Mouse (Mus musculus) lung, postnatal 25 days (tissue): ENCODE data around the gene Chrna5.
A peak's percentile ranks its signal among the peaks of the same experiment; 100 is the strongest.

Source experiments
- DNase-seq: peaks from one replicate; pipeline ENCODE4 v3.0.0; 2022; ENCODE audit warnings: low spot score

Gene Chrna5

DNA sequence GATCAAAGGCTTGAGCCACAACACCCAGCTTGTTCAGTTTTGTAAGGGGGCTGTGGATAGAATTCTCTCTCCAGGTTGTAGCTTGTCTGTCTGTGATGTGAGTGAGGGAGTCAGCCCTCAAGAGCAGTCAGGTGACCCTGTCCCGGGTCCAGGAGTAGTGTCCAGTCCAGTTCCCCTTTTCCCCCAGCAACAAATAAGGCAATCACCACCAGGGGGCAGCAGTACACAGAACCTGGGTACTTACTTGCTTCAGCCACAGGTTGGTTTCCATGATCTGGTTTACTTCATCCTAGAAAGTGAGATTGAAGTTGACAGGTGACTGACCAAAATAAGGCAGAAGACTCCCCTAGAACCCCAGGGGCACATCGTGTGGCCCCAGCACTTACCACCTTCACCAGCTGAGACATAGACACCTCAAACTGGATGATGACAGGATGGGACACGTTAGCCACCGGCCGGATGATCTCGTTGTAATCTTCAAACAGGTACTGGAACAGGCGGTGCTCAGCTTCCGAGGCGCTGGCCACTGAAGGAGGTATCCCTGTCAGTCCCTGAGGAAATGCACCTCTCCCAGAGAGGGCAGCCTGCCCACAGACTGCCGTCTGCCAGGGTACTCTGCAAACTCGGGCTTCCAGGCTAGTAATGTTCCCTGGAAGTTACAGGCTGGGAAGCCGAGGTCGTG lies 43.4 kb downstream of the Chrna5 start:
- DNase-seq: peak; percentile 70

DNA sequence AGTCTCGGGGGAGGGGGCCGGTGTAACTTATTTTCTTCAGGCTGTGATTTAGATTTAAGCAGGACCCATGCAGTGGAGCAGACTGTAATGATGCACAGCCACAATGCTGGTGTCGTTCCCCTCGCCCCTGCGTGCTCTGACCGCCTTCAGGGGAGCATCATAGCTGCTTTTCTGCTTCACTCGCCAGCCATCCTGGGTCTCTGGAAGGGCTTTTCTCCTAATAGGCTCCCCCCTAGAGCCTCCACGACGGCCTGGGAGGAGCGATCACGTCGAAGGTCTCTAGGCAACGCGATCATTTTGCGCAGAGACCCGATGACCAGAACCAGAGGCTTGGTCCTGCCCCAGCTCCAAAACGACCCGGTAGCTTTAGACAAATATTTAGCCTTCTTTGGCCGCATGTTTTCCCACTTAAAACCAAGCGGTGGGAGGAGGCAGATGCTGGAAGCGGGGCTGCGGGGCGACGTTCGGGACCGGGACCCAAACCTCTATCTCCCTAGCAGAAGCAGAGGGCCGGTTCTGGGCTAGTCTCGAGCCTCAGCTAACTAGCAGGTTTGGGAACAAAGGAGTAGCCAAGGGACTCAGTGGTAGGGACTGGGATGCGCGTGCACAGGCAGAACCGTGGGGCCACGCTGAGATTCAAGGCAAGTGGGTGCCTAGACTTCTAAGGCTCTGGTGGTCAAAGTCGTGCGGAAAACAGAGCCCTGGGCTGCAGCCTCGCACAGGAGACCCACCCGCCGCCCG lies 45.0 kb downstream of the Chrna5 start:
- DNase-seq: no peak

DNA sequence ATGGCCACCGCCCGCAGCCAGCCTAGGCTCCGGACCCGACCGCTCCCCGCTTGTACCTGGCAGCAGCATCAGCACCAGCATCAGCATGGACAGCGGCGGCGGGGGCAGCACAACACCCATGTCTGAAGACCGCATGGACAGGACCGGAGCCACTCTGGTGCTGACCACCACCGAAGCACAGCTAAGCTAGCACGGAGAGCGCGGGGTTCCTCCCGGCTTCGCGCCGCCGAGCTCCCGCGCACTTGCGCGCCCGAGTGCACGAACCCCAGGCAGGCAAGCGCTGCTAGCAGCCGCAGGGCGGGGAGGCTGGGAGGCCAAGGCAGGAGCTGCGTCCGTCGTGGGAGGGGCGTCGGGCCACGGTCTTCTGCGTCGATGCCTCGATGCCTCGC lies 45.6 kb downstream of the Chrna5 start, which contains the start of gene Chrna3:
Gene Chrna3, minus strand, starts transcription at position 288 of the 389 bp plus-strand sequence.
- DNase-seq: no peak

DNA sequence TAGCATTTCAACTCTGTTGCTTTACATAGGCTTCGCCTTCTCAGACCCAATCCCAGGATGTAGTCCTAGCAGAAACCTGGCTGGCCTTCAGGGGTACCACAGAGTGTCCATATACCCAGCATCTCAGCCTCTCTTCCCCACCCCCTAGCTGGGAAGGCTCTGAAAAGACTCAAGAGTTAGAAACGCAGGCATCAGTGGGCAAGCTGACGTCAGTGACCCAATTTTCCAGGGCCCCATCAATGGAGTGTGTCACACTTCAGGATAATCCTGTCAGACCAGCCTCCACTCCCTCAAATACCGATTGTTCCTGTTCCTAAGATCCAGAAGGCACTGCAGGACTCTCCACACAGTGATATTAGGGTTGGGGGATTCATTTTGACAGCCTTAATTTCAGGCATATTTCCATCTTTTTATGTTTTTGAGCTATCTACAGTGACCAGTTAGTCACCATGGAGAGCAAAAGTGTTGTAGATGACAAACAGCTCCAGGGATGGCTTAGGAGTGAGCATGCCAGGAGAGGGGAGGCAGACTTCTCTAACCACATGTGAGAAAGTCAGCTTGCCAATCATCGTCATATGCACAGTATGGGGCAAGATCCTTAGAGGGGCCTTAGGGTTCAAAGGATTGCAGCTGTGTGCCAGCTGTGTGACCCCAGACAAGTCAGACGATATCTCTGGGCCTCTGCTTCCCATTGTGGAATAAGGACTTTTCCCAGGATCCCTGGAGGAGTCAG lies 50.9 kb downstream of the Chrna5 start:
- no peak for DNase-seq

DNA sequence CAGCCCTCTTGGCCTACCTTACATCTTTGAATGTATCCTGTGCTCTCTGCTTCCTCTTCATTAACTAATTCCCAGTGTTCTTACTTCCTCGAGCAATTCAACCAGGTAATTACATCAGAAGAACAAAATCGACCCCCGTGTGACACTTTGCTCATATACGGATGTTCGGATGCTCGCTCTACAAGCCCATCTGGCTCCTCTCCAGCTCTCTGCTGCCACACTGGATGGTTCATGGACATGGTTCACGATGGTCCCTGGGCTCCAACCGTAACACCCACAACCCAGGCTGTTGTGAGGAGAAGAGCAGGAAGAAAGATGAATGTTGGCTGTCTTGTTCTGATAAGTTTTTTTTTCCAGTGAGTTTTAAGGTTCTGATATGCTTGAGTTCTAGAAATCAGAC lies 58.3 kb downstream of the Chrna5 start:
- no peak for DNase-seq

DNA sequence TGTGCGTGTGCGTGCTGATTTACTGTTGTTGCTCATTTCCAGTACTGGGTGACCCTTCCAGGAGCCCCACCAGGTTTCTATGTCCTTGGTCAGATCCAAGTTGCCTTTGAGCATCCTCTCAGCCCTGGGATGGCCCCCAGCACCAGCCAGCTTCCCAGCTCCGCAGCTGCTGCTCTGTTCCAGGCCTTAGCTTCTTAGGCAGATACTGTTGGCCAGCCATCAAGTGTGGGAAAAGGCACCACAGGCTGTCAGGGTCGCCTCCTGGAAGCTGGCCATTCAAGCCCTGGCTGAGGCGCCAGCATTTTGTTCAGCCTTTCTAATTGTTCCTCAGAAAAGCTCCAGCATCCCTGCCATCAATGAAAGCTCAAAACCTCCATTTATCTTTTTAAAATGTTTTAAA lies 59.3 kb downstream of the Chrna5 start:
- DNase-seq: no peak

DNA sequence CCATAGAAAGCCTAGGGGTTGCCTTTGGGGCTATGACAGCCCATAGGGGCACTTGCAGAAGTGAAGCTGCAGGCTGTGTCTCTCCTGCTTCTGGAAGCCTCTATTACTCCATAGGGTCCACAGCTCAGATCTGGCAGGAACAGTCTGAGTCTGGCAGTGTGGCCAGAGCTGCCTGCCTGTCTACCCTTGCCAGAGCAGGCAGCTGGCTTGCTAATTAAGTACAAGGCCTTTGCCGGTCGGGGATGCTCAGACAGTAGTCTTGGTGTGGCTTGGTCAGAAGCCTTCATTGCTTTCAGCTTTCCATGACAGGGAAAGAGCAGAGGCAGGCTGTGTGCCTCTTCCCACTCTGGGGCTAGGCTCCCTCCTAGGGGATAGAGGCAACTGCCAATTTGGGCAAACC lies 60.7 kb downstream of the Chrna5 start:
- no peak for DNase-seq

DNA sequence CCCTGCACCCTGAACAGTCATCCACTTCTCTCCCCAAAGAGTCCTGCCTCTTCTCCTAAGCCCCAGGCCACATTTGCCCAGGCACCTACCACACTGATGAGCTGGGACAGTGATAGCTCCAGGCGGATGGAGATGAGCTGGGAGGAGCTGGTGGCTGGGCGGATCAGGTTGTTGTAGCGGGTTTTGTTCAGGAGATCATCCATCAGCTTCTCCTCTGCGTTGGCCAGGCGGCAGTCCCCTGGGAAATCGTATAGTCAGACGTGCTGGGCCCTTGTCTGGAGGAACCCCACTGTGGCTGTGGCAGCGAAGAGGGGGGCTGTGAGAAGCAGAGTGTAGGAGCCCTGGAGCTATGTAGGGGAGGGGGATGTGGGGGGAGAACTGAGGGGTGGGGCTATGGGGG lies 63.0 kb downstream of the Chrna5 start:
- DNase-seq: no peak

DNA sequence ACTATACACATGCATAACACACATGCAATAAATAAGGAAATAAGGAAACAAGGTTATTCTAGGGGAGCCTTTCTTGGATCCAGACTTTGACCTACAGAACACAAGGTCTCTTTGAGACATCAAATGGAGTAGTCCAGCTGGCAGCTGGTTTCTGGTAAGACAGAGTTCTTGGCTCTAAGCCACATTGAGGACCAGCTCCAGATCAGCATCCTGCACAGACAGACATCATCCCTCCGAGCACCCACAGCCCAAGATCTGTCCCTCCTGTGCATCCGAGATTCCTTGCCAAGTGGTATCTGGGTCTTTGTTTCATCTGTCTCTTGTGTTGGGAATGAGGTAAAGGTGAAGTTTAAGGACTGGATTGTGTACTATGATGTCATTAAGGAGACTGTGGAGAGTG lies 64.3 kb downstream of the Chrna5 start:
- DNase-seq: no peak

DNA sequence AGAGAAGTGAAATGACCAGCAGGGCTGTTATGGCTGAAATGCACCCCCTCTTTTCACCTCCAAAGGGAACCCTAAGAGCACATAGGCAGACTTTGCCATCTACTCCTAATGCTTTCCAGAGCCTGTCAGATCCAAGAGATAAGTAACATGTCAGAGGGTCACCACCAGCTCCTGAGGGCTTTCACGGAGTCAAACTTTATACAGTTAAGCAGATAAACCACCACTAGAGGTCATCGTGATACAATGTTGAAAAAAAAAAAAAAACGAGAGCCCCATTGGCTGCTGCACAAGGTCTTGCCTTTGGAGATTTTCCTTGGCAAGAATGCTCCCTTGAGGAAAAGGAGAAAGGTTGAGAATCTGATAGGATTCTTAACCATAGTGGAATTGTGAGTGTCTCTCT lies 66.1 kb downstream of the Chrna5 start:
- no peak for DNase-seq

DNA sequence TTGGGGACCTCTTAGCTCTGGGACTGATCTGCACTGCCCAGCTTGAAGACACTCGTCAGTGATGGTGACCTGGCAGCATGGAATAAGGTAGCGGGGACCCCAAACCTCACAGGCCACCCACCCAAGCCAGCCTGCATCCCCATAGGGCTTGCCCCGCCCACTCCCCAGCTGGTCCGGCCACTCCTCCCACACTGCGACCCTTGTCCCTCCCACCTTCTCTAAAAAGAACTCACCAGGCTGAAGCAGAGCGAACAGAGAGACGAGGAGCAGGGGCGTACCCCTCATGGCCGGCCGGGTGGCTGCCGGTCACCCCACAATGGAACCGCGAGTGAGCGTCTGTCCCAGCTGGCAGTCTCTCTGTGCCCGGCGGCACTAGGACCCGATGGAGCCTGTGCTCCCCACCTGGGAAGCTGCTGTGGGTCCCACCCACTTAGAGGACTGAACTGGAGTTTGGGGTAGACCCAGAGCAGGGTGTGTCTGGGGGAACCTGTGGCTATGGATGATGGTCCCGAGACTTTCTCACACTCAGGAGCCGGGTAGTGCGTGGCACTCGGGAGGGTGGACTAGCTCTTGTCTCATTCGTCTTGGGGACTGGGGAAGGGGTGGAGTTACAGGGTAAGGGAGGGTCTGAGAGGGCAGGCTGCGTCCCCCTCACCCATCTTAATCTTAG lies 67.7 kb downstream of the Chrna5 start, which contains the start of gene Chrnb4:
Gene Chrnb4, minus strand, starts transcription at position 569 of the 670 bp plus-strand sequence.
- DNase-seq: no peak

DNA sequence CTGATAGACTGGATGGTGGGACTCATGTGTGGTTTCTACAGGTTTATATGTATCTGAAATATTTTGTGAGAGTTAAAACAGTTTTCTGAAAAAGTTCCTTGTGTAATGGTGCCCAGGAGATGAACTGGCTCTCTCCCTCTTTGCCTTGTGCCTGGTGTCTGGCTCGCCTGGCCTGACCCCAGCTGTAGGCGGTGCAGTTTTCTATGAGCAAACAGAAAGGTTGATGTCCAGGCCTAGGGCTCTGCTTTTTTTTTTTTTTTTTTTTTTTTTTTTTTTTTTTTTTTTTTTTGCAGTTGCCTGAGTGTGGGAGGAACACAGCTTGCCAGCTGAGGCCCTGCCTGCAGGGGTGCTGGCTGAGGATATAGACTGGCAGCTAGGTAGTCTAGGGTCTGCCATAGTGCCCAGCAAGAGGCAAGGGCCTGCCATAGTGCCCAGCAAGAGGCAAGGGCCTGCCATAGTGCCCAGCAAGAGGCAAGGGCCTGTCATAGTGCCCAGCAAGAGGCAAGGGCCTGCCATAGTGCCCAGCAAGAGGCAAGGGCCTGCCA lies 74.8 kb downstream of the Chrna5 start:
- no peak for DNase-seq
